Mouse (Mus musculus) ES-Bruce4 (cell line): ENCODE results near the gene Asb17. TPM values are rescaled to one million over a fixed set of nuclear protein-coding genes. Genes with fewer than 3 reads are reported as not detected.
A peak's percentile ranks its signal among the peaks of the same experiment; 100 is the strongest.

Source experiments
- H3K27ac ChIP-seq: 2 replicates; pipeline ENCODE4 v1.5.1; 2012; ENCODE audit warnings: low read length, inconsistent platforms; ENCODE audit not compliant: insufficient read depth
- H3K27me3 ChIP-seq: 2 replicates; pipeline ENCODE4 v1.6.1; 2012; ENCODE audit warnings: mild to moderate bottlenecking, low read length, inconsistent platforms; ENCODE audit not compliant: control insufficient read depth, poor library complexity, insufficient read depth, severe bottlenecking
- H3K36me3 ChIP-seq: 2 replicates; pipeline ENCODE4 v1.6.1; 2012; ENCODE audit warnings: inconsistent platforms, mild to moderate bottlenecking, low read length, moderate library complexity; ENCODE audit not compliant: control insufficient read depth, poor library complexity, insufficient read depth, severe bottlenecking
- H3K4me1 ChIP-seq: one replicate; pipeline ENCODE4 v1.8.1; 2011; ENCODE audit warnings: low read length; ENCODE audit not compliant: control insufficient read depth, insufficient read depth
- H3K4me3 ChIP-seq: 2 replicates; pipeline ENCODE4 v1.5.1; 2011; ENCODE audit warnings: low read depth, mild to moderate bottlenecking, low read length
- H3K9ac ChIP-seq: 2 replicates; pipeline ENCODE4 v1.6.1; 2012; ENCODE audit warnings: low read depth, mild to moderate bottlenecking, inconsistent platforms; ENCODE audit not compliant: poor library complexity, severe bottlenecking
- H3K9me3 ChIP-seq: replicated peaks from 2 replicates; pipeline ENCODE4 v1.6.1; 2012; ENCODE audit warnings: mild to moderate bottlenecking, low read length, inconsistent platforms; ENCODE audit not compliant: control insufficient read depth, poor library complexity, insufficient read depth, severe bottlenecking
- CTCF ChIP-seq: IDR thresholded peaks from one replicate; pipeline ENCODE4 v1.8.1; 2011; ENCODE audit warnings: low read depth, low read length
- EP300 ChIP-seq: IDR thresholded peaks from 2 replicates; pipeline ENCODE4 v1.6.1; 2011; ENCODE audit warnings: low read depth, low read length; ENCODE audit not compliant: insufficient read depth
- POLR2A ChIP-seq: IDR thresholded peaks from one replicate; pipeline ENCODE4 v1.8.1; 2011; ENCODE audit warnings: low read length; ENCODE audit not compliant: insufficient read depth
- polyA plus RNA-seq: library from polyadenylated mRNA; stranded (reverse); fragments of >200 nt; gene quantifications from 2 replicates; pipeline ENCODE4 v1.2.4, GENCODE M21; 2011; ENCODE audit warnings: low read depth; ENCODE audit not compliant: missing spikeins, insufficient read depth, insufficient read length

Asb17 gene
- polyA plus RNA-seq, 1 experiment: not detected

GRCm38 (mm10) chr3:153831014-153831872, 12.8 kb upstream of the Asb17 start:
- Histone ChIP-seq H3K9me3 (no peaks in the 10 kb centered on the region), H3K9ac (no peak overlapping the region), H3K4me3 (no peak overlapping the region), H3K27me3 (no peaks in the 10 kb centered on the region), H3K27ac (no peak overlapping the region), H3K4me1 (peaks cover 5% of the 10 kb centered on the region), H3K36me3 (no peaks in the 10 kb centered on the region)
- TF ChIP-seq CTCF (peak; percentile 87), POLR2A (no peak)

- Histone ChIP-seq H3K27ac (no peak overlapping the region), H3K27me3 (no peaks in the 10 kb centered on the region), H3K9ac (no peak overlapping the region), H3K36me3 (no peaks in the 10 kb centered on the region), H3K4me1 (peaks cover 5% of the 10 kb centered on the region), H3K4me3 (no peak overlapping the region), H3K9me3 (no peaks in the 10 kb centered on the region)
- TF ChIP-seq EP300 (no peak; the same call in 1 of the 2 replicates), CTCF (no peak), POLR2A (no peak)
These were observed 11.9 kb upstream of the Asb17 start for GRCm38 (mm10) chr3:153831873-153832653.

DNA sequence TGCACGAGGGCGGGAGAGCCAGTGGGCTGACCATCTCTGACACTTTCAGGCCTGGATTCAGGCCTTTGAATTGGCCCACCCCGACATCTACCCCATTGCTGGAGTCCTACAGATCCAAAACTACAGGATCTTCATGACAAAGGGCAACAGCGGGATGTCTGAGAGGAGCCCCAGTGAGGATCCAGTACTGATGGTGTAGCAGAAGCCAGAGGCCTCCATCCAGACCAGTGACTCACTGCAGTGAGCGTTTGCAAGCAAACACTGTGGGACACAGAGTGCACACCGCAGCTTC, 11.4 kb upstream of the Asb17 start:
- H3K4me3 ChIP-seq: no peak overlapping the region
- H3K9me3 ChIP-seq: no peaks in the 10 kb centered on the region
- no peaks in the 10 kb centered on the region for H3K36me3 ChIP-seq
- TF ChIP-seq EP300: peak; percentile 57; the same call in 1 of the 2 replicates
- TF ChIP-seq POLR2A: no peak
- TF ChIP-seq CTCF: no peak
- no peak overlapping the region for H3K27ac ChIP-seq
- H3K4me1 ChIP-seq: peaks cover 5% of the 10 kb centered on the region
- H3K9ac ChIP-seq: no peak overlapping the region
- H3K27me3 ChIP-seq: no peaks in the 10 kb centered on the region

DNA sequence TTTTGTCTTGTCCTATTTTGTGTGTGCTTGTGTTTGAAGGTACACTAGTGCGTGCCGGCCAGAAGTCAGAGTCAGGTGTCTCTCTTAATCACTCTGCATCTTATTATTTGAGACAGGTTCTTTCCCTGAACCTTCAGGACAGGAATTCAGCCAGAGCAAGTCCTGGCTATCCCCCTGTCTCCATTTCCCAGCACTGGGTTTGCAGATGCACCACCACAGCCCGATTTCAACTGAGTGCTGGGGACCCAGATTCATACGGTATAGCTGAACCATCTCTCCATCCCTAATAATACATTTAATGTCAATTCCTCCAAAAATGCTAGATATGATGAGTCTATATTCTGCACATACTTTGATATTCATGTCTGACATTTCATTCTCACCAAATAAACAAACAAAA, 9.9 kb upstream of the Asb17 start:
- peaks cover 5% of the 10 kb centered on the region for H3K4me1 ChIP-seq
- H3K27me3 ChIP-seq: no peaks in the 10 kb centered on the region
- no peaks in the 10 kb centered on the region for H3K36me3 ChIP-seq
- H3K27ac ChIP-seq: no peak overlapping the region
- no peak overlapping the region for H3K9ac ChIP-seq
- H3K4me3 ChIP-seq: no peak overlapping the region
- no peak for TF ChIP-seq EP300
- no peak for TF ChIP-seq CTCF
- TF ChIP-seq POLR2A: no peak
- no peaks in the 10 kb centered on the region for H3K9me3 ChIP-seq

DNA sequence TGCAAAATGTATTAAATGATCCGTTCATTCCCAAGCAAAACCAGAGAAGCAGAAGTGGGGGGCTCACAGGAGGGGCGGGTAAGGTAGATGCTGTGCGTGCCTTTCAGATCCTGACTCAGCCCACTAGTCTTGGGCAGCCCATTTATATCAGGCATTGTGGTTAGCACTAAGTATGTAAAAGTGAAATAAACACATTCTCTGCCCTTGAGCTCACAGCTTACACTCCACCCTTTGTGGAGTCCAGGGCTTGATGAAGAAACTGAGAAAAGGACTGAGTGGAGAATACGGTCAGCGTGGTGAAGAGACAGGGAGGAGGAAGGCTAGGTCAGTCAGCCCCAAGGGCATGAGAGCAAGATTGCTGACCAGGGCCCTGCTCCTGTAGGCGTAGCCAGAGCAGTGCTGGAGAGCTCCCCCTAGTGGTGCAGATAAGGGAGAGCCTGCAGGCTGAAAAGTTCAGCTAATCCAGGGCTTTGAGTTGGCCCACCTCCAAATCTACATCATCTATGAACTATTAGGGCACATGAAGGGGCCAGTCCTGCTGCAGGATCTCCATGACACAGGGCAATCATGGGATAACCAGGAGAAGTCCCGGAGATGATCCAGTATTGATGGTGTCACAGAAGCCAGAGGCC, 8.4 kb upstream of the Asb17 start:
- Histone ChIP-seq H3K9me3 (no peaks in the 10 kb centered on the region), H3K27me3 (no peaks in the 10 kb centered on the region), H3K36me3 (no peaks in the 10 kb centered on the region), H3K27ac (no peak overlapping the region), H3K4me1 (peaks cover 5% of the 10 kb centered on the region), H3K9ac (no peak overlapping the region), H3K4me3 (no peak overlapping the region)
- TF ChIP-seq EP300: no peak
- peak; percentile 92 for TF ChIP-seq CTCF

DNA sequence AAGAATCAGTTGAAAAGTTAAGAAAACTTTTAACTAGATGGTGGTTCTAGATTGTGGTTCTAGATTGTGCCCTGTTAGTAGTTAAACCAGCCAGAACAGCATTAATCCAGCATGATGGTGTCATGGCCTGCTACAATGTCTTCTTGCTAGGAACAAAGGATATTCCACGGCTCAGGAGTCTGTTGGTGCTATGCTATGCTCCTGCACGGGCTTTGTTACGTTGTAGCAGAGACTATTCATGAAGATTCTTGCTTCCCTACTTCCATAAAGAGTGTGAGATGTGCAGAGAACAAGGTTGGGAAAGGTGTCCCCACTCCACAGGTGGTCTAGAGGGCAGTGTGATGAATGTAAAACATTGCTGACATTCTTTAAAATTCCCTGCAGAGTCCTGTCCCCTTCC, 7.7 kb upstream of the Asb17 start:
- Histone ChIP-seq H3K4me3 (no peak overlapping the region), H3K27me3 (no peaks in the 10 kb centered on the region), H3K9me3 (no peaks in the 10 kb centered on the region), H3K36me3 (no peaks in the 10 kb centered on the region), H3K9ac (no peak overlapping the region), H3K4me1 (peaks cover 5% of the 10 kb centered on the region), H3K27ac (no peak overlapping the region)
- TF ChIP-seq EP300: no peak
- no peak for TF ChIP-seq POLR2A
